Mouse (Mus musculus) heart, embryonic 14.5 days (tissue): ENCODE measurements around the gene Trim41. TPM values are rescaled to one million over a fixed set of nuclear protein-coding genes. Genes with fewer than 3 reads are reported as not detected.

ENCODE experiments used
- ATAC-seq: fragments of 200-750 bp; cut with Nextera tagmentation; 2 replicates; pipeline ENCODE4 v1.8.0; 2017; ENCODE audit warnings: low read depth, moderate TSS enrichment; ENCODE audit not compliant: insufficient number of reproducible peaks, insufficient read depth, low FRiP score
- H3K27ac ChIP-seq, 2 experiments: fragments of 200-500 bp in 1 of 2; fragments of 300-500 bp in 1 of 2; sonication (generic) in 1 of 2; replicated peaks in 1 of 2; 2 replicates each; pipeline ENCODE4 v1.5.1; 2012 to 2014; ENCODE audit warnings: low read depth in 2 of 2, low read length in 2 of 2, control low read depth in 1 of 2, mild to moderate bottlenecking in 1 of 2, mixed read lengths in 1 of 2; ENCODE audit not compliant: control insufficient read depth in 1 of 2, insufficient read depth in 1 of 2
- H3K27me3 ChIP-seq: fragments of 300-500 bp; sonication (generic); 2 replicates; pipeline ENCODE4 v1.6.1; 2014; ENCODE audit warnings: mild to moderate bottlenecking, low read length, control low read depth; ENCODE audit not compliant: control insufficient read depth, insufficient read depth
- H3K36me3 ChIP-seq: fragments of 300-500 bp; sonication (generic); 2 replicates; pipeline ENCODE4 v1.6.1; 2014; ENCODE audit warnings: mild to moderate bottlenecking, control low read depth, low read length, mixed read lengths; ENCODE audit not compliant: control insufficient read depth, insufficient read depth
- H3K4me1 ChIP-seq, 2 experiments: fragments of 200-500 bp in 1 of 2; fragments of 300-500 bp in 1 of 2; sonication (generic) in 1 of 2; 2 replicates each; pipeline ENCODE4 v1.6.1; 2012 to 2014; ENCODE audit warnings: low read length in 2 of 2, control low read depth in 1 of 2, mixed read lengths in 1 of 2; ENCODE audit not compliant: control insufficient read depth in 2 of 2, insufficient read depth in 2 of 2
- H3K4me2 ChIP-seq: fragments of 300-500 bp; sonication (generic); 2 replicates; pipeline ENCODE4 v1.6.1; 2014; ENCODE audit warnings: mild to moderate bottlenecking, low read length
- H3K4me3 ChIP-seq, 2 experiments: fragments of 200-500 bp in 1 of 2; fragments of 300-500 bp in 1 of 2; sonication (generic) in 1 of 2; 2 replicates each; pipeline ENCODE4 v1.5.1; 2012 to 2014; ENCODE audit warnings: low read length in 2 of 2, mild to moderate bottlenecking in 2 of 2, control low read depth in 1 of 2, low read depth in 1 of 2, moderate library complexity in 1 of 2; ENCODE audit not compliant: control insufficient read depth in 1 of 2, insufficient read depth in 1 of 2
- H3K9ac ChIP-seq: fragments of 300-500 bp; sonication (generic); 2 replicates; pipeline ENCODE4 v1.6.1; 2014; ENCODE audit warnings: mild to moderate bottlenecking, low read length
- H3K9me3 ChIP-seq: fragments of 300-500 bp; sonication (generic); 2 replicates; pipeline ENCODE4 v1.6.1; 2016; ENCODE audit warnings: low read length, control low read depth; ENCODE audit not compliant: control insufficient read depth
- WGBS: fragments of 180-500 bp; shearing (Covaris S2); extraction: QIAGEN DNeasy Blood & Tissue Kit; methylation state at CpG from one replicate; pipeline ENCODE4 v1.1.7; 2014; 5-methylcytosine and 5-hydroxymethylcytosine counted together
- polyA plus RNA-seq: library from polyadenylated mRNA; unstranded; fragments of >200 nt; fragmentation: Nextera tagmentation; extraction: Ambion mirVana; gene quantifications from 2 replicates; pipeline ENCODE4 v1.2.1, GENCODE M21; 2014

Trim41 gene
- polyA plus RNA-seq, 1 experiment from 2014 or later: 3.8 TPM

DNA sequence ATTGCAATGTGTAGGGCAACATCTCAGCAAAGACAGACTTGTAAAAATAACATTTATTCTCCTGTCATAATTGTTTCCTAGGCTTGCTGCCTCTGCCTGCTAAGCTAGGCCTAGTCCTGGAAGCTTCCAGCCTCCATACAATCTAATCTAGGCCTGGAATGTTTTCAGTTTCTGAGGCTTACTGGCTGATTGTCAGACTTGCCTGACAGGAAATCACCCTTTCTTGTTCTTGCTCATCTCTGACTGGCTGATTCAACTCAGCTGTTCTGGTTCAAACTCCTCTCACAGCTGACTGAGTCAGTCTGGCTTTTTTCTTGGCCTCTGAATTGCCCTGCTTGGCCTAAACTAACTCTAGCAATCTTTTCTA is 3.1 kb upstream of the Trim41 start:
- H3K36me3 ChIP-seq: peaks cover 6% of the 10 kb centered on the region; the same call in 1 of the 2 replicates
- peaks cover 11 to 24% of the 10 kb centered on the region in 2 experiments for H3K4me1 ChIP-seq
- H3K9me3 ChIP-seq: no peaks in the 10 kb centered on the region
- peaks cover 5% of the 10 kb centered on the region; the same call in 1 of the 2 replicates for H3K27me3 ChIP-seq
- no peak overlapping the region for H3K4me2 ChIP-seq
- no peak overlapping the region for H3K9ac ChIP-seq
- no peak for ATAC-seq
- peak overlapping the region; percentile 26 to 51 for H3K27ac ChIP-seq
- H3K4me3 ChIP-seq: no peak overlapping the region

DNA sequence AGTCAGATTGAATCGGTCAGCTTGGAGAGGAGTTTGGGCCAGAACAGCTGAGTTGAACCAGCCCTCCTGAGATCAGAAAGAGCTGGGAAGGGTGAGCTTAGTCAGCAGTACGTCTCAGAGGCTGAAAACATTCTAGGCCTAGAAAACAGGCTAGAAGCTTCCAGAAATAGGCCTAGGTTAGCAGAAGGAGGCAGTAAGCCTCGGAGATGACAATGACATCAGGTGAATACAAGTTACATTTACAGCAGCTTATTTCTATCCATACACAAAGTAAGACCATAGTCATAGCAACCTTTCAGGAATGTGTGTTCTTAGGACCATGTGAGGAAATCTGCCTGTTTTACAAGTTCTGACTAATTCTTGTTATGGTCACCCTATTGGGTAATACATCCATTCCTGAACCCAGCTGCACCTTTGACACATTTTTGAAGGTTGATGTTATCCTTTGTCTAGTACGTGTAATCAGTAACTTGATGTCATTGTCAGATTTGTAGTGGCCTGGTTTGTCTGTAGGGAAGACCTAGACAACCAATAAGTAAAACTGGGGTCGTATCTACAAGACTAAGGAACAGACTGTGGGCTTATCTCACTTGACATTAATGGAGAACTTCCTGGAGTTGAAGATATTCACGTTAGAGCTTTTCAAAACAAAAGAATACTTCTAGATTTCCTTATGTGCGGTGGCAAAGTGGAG is 2.6 kb upstream of the Trim41 start:
- H3K36me3 ChIP-seq: peaks cover 10% of the 10 kb centered on the region; the same call in 1 of the 2 replicates
- H3K4me3 ChIP-seq: no peak overlapping the region
- no peaks in the 10 kb centered on the region for H3K9me3 ChIP-seq
- no peak overlapping the region for H3K9ac ChIP-seq
- H3K4me2 ChIP-seq: no peak overlapping the region
- 60% methylated on average over 7 of the region's 7 CpGs for WGBS
- peaks cover 11 to 27% of the 10 kb centered on the region in 2 experiments for H3K4me1 ChIP-seq
- no peak for ATAC-seq
- H3K27ac ChIP-seq: peak overlapping the region in 1 of 2 experiments; percentile 51; a peak in 3 of 4 replicates
- peaks cover 2% of the 10 kb centered on the region; the same call in 1 of the 2 replicates for H3K27me3 ChIP-seq

DNA sequence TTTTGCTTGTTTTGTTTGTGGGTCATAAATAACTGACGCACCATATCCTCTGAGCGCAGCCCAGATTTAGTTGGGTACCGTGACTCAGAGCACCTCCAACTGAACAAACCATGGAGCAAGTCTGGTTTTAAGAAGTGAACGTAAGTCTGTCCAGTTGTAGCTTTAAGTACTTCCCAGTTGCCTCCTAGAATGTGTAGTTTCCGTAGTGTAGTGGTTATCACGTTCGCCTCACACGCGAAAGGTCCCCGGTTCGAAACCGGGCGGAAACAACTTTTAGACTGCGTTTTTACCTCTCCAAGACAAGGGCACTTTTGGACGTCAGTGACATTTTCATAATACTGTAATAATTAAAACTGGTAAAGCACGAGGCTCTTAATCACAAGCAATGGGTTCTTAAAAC is 1.2 kb upstream of the Trim41 start:
- peak overlapping the region; percentile 49 to 86 for H3K4me3 ChIP-seq
- peaks cover 22% of the 10 kb centered on the region; the same call in 1 of the 2 replicates for H3K36me3 ChIP-seq
- peak overlapping the region; percentile 87 for H3K4me2 ChIP-seq
- H3K9me3 ChIP-seq: no peaks in the 10 kb centered on the region
- H3K27me3 ChIP-seq: no peaks in the 10 kb centered on the region
- peaks cover 7 to 16% of the 10 kb centered on the region in 2 experiments for H3K4me1 ChIP-seq
- H3K9ac ChIP-seq: peak overlapping the region; percentile 89
- ATAC-seq: no peak
- peak overlapping the region; percentile 56 to 93 for H3K27ac ChIP-seq
- WGBS: under 1% methylated on average over 16 of the region's 16 CpGs

DNA sequence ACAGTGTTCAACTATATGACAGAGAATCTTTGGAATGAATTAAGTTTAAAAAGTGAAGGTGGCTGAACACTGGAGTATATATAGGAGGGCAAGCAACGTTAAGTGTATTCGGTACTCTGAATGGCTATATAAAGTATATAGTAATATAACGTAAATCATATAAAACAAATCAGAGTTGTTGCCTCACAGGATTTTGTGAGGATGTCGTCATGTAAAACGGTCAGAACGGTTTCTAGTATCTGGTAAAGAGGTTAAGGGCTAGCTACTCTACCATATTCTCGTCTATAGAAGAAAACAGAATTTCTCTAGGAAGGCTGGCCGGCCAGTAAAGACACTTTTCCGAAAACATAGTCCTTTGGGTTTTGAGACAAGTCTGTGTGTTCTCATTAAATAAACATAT is 641 bp upstream of the Trim41 start:
- Histone ChIP-seq H3K36me3 (peaks cover 26% of the 10 kb centered on the region; the same call in 1 of the 2 replicates), H3K4me2 (peak overlapping the region; percentile 87), H3K9ac (peak overlapping the region; percentile 89), H3K4me1 (peaks cover 7 to 14% of the 10 kb centered on the region in 2 experiments), H3K27me3 (no peaks in the 10 kb centered on the region), H3K9me3 (no peaks in the 10 kb centered on the region), H3K4me3 (peak overlapping the region; percentile 86 to 90), H3K27ac (peak overlapping the region; percentile 93 to 98)
- ATAC-seq: no peak
- 8% methylated on average over 9 of the region's 9 CpGs for WGBS

DNA sequence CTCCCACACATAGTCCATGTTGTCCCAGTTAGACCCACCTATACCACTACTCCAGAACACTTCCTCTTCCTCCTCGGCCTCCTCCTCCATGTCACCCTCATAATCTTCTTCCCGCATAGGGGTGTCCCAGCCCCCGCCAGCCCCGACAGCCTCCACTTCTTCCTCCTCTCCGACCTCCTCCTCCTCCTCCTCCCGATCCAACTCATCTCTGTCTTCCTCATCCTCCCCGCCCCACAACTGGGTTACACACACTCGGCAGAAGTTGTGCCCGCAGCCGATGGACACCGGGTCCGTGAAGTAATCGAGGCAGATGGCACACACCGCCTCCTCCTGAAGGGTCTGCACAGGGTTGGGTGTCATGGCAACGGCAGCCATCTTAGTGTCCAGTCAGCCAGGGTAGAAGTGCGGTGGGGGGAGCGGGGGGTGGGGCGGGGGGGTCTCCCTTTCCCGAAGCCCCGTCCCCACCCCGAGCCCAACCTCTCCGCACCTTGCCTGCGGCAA is 822 bp downstream of the Trim41 start:
- Histone ChIP-seq H3K9ac (peak overlapping the region; percentile 89), H3K9me3 (no peaks in the 10 kb centered on the region), H3K4me3 (peak overlapping the region; percentile 82 to 86), H3K4me2 (peak overlapping the region; percentile 90), H3K36me3 (peaks cover 41% of the 10 kb centered on the region), H3K4me1 (peaks cover 7 to 14% of the 10 kb centered on the region in 2 experiments), H3K27me3 (no peaks in the 10 kb centered on the region), H3K27ac (peak overlapping the region; percentile 18 to 93; a peak in 2 of 4 replicates)
- WGBS: 3% methylated on average over 22 of the region's 23 CpGs
- ATAC-seq: 0 out of 2 replicates have a peak, but pooled peaks have one; percentile 15

DNA sequence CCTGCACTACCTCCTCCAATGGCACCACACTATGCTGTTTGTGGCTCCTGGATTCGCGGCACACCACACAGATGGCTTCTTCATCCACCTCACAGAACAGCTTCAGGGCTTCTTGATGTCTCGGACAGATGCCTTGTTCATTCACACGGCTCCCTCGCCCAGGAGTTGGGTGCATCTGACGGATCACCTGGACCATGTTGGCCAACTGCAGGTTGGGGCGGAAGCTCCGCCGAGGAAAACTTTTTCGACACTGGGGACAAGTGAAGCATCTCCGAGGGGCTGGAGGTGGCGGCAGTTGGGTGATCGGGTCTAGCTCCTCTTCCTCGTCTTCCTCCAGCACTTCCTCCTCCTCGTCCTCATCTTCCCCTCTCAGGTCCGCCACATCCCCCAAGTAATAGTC is 1.3 kb downstream of the Trim41 start:
- Histone ChIP-seq H3K4me1 (peaks cover 7 to 14% of the 10 kb centered on the region in 2 experiments), H3K4me3 (peak overlapping the region; percentile 82 to 86), H3K27me3 (no peaks in the 10 kb centered on the region), H3K27ac (no peak overlapping the region), H3K9ac (peak overlapping the region; percentile 89), H3K4me2 (peak overlapping the region; percentile 90), H3K36me3 (peaks cover 46% of the 10 kb centered on the region), H3K9me3 (no peaks in the 10 kb centered on the region)
- 74% methylated on average over 16 of the region's 16 CpGs for WGBS
- no peak for ATAC-seq

DNA sequence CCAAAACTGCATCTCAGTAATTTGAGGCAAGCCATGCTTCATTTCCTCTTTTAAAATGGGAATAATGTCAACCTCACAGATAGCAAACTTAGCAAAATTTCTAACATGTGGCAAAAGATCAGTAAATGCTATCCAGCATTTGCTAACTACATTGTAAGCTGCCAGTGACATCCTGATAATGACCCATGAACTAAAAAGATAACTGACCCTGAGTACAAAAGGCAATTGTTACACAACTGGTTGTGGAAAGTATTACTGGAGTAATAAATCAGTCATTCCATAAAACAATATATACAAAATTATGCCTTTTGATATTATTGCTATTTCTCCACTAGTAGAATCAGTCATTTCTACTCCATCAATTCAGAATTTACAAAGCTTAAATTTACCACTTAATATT is 3.4 kb downstream of the Trim41 start:
- Histone ChIP-seq H3K9ac (no peak overlapping the region), H3K4me1 (peaks cover 7 to 16% of the 10 kb centered on the region in 2 experiments)

More for the DNA sequence above, 3.4 kb downstream of the Trim41 start:
- no peaks in the 10 kb centered on the region for H3K9me3 ChIP-seq
- peaks cover 66% of the 10 kb centered on the region for H3K36me3 ChIP-seq
- no peak overlapping the region for H3K4me2 ChIP-seq
- no peak for ATAC-seq
- no peak overlapping the region for H3K4me3 ChIP-seq
- H3K27me3 ChIP-seq: no peaks in the 10 kb centered on the region
- no peak overlapping the region for H3K27ac ChIP-seq
